Mouse (Mus musculus) layer of hippocampus, postnatal 36 days (tissue): ENCODE data around the gene AC124502.3. TPM values are rescaled to one million over a fixed set of nuclear protein-coding genes. Genes with fewer than 3 reads are reported as not detected.
"Not testable (repeated sequence)": the region's sequence is repeated elsewhere in the genome, so short reads cannot be mapped to it uniquely, and the experiment has no call there.

Experiments
- DNase-seq, 2 experiments: peaks; one replicate each; pipeline ENCODE4 v3.0.0; 2022
- total RNA-seq, 2 experiments: library from RNA; stranded (reverse); gene quantifications; 2 replicates each; pipeline ENCODE4 v1.2.3; 2021

The AC124502.3 gene
- 1 to 10 TPM; 4.5 to 5.0 TPM for total RNA-seq

DNA sequence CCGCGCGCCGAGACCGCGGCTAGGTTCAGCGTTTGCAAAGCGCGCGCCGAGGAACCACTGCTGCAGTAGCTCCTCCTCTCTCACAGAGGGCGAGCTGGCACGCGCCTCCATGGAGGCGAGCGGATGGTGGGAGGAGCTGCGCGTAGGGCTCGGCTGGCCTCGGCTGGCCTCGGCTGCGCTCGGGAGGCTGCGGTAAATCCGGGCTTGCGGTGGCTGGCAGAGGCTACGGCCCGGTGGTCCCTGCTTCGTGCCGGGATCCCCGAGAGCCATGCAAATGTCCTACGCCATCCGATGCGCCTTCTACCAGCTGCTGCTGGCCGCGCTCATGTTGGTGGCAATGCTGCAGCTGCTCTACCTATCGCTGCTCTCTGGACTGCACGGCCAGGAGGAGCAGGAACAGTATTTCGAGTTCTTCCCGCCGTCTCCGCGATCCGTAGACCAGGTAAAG lies at the start of gene AC124502.3, which contains the start of gene B4gat1:
Gene AC124502.3 (plus strand): TSS at position 183 of the 448 bp plus-strand sequence.
Gene B4gat1 (plus strand): TSS at position 118 of the 448 bp plus-strand sequence.
- DNase-seq = peak; percentile 90

DNA sequence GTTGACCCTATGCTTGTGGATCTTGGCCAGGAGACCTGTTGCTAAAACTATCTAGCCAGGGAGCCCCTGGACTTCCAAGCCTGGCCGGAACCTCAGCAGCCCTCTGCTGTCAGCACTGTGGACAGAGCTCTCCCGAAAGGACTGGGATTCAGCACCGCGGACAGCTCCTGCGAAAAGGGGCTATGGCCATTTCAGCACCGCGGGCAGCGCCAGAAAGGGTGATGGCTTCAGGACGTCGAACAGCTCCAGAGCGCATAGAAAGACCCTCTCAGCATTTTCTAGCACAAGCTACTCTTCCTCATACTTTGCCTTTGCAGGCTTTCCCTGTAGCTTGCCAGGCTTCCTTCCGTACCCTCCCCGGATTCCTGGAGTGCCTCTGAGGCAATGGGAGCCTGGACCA lies 49.7 kb upstream of the AC124502.3 start:
- peak; percentile 65 to 68 for DNase-seq

DNA sequence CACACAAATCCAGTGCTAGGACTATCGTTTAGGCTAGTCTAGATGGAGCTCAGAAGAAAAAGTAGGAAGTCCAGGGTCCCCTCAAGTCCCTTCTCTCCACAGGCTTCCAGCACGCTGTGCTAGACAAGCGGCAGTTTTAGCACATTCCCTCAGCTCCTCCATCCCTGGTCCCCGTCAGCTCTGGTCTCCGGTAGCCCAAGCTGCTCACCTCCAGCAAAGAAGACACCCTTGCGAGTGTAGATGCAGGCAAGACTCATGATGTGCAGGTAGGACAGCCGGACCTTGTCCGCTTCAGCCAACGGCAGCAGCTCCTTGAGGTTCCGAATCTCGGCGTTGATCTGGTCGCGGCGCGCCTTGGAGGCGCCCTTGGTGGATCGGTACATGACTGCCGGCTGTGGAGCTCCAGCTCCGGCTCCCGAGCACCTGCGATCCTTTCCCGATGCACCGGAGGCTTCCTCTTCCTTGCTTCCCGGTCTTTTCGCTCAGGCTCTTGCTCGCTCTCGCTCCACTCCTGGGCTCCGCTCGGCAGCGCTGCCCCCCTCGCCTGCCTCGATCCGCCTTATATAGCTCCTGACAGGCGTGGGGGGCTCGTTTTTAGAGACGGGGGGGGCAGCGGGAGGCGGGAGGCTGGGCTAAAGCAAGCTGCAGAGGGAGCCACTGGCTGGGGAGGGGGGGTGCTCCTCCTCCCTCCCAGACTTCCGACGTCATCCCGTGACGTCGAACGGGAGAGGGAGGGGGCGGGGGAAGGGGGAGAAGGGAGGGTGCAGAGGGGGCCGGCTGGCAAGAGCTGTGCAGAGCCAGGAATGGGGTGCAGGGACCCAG lies 49.0 kb upstream of the AC124502.3 start:
- DNase-seq = peak; percentile 76 to 79

DNA sequence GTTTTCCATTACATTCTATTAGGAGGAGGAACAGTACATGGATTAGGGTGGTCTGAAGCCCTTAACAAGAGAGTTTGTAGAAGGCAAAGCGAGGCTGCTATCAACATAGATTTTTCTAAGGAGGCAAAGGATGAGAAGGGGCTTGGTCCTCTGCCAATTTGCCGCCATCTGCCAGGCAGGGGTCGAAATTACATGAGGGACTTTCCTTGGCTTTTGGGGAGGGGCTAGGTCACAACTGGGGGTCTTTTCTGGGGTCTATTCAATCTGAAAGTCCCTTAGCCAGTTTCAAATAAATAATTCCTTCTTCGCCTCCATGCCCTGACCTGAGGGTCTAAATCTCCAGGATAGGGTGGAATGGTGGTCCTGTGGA lies 48.5 kb upstream of the AC124502.3 start, which contains the start of gene Npas4:
Gene Npas4 (minus strand): TSS at position 61 of the 370 bp plus-strand sequence.
- DNase-seq = no peak

DNA sequence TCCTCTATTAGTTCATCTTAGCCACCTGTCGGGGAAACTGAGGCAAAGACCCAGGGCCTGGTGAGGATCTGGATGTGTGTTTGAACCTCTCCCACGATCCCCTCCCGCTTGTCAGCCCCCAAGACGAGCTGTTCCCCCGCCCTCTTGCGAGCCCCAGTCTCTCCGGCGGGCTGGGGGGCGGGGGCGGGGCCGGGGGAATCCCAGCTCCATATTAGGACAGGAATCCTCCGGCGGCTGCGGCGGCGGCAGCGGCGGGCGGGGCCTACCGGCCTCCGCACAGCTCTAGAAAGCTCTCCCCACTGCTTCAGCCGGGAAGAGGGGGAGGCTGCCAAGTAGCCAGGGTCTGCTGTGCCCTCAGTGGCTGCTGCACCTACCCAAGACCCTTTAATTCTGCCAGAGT lies 48.0 kb upstream of the AC124502.3 start:
- peak; percentile 46 to 49 for DNase-seq

DNA sequence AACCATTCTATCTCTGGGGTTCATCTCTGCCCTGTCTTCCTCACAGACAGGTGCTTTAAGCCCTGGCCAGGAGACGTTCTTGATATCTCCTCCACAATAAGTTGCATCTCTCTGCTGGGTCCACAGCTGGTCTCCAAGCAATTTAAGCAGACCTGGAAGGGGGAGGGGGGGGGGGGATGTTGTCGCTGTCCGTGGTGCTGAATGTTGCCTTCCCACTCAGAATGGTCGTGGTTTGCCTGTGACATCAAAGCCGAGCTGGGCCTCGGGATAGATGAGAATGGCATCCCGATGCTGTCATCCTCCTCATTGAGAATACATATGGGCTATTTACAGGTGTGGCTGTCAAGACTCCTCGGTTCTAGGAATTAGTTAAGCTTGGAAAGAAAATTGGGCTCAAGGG lies 46.3 kb upstream of the AC124502.3 start:
- no peak for DNase-seq

DNA sequence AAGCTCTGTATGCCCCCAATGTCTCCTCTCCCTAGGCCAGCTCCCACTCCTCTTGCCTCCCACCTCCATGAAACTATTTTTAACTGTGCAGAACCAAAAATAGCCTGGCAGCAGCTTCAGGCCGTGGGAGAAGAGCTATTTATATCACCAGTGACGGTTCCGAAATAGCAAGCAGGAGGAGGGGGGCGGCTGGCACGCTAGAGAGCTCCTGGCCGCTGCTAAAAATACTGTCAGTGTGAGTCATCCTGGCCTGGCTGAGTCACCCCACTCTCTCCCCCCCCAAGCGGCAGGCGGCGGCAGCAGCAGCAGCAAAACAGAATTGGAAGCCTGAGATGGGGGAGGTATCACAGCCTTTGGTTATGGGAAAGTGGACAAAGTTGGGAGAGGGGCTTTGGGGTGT lies 45.8 kb upstream of the AC124502.3 start:
- peak; percentile 67 to 72 for DNase-seq

DNA sequence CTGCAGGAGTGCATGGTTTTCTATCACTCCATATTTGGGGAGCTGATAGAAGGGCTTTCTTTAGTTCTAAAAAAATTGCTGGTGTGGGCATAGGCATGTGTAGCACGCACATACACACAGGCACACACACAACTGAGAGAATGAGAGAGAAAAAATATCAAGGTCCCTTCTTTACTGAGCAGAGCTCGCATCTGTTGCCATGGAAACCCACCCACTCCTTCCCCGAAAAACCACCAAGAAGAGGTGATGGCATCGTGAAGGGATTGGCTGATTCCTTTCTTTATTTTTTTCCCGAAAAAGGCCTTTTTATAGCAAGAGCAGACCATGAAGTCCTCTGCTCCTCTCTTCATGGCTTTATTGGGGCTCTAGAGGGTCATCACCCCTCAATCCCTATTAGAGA lies 44.6 kb upstream of the AC124502.3 start:
- peak; percentile 57 to 69 for DNase-seq

DNA sequence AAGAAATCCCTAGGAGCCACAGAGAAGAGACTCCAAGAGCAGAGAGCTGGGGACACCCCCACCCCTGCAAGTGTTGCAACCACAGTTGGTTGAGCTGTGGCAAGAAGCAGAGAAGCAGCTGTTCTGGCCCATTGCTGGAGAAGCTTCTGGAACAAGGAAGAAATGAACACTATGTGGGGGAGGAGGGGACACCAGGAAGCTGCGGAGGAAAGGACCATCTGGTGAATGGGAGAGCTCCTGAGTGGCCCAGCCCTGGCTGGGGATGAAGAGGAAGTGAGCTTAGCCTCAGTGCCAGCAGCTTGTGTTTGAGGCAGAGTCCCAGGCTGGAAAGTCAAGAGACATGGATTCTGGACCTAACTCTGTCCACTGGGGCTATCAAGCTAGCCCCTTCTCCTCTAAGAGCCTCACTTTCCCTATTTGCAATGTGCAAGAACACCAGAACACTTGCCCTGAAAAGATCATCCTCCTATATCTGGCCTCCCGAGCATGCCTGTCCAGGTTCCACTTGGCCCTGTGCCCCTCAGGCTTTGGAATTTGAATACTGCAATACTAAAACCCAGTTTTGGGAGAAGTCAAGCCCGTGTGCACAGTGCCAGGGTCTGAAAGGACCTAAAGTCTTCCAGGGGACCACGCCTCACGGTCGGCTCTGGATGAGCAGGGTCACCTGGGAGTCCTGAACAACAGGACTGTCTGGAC lies 39.1 kb upstream of the AC124502.3 start:
- peak in 1 of 2 experiments; percentile 34 for DNase-seq

DNA sequence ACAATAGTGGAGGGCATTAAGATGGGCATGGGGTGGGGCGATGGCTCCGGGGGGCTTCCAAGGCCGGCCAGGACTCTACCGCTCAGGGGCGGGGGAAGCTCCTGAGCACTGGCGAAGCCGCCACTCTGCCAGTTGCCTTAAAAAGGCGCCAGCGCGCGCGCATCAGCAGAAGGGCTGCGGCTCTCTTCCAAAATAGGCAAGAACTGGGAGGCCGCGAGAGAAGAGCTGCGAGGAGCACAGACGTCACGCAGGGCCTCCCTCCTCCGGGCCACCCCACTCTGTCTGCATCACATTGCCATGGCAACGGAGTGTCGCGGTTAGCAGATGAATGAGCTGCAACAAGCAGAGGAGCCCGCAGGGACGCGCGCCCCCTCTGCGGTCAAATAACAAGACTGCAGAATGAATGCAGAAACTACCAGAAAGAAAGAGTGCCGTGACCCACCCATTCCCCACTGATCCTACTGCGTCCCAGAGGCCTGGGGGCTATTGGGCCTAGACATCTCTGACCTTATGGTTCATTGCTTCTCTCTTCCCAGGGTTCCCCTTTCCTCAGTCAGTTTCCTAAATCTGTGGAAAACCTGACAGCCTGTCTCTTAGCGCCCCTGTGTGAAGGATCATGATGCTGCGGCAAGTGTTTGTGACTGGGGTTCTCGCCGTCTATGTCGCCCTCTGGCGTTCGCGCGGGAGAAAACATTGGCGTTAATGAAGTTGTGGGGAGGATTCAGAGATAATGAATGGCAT lies 36.9 kb upstream of the AC124502.3 start:
- peak; percentile 93 to 95 for DNase-seq

DNA sequence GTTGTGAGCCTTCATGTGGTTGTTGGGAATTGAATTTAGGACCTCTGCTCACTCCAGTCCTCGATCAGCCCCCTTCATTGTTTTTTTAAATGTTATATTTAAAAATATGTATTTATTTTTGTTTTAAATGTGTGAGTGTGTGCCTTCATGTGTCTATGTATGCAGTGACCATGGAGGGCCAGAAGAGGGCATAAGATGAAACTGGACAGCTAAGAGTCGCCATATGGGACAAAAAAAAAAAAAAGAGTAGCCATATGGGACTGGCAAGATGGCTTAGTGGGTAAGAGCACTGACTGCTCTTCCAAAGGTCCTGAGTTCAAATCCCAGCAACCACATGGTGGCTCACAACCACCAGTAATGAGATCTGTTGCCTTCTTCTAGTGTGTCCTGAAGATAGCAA lies 35.0 kb upstream of the AC124502.3 start:
- DNase-seq = not testable (repeated sequence)

DNA sequence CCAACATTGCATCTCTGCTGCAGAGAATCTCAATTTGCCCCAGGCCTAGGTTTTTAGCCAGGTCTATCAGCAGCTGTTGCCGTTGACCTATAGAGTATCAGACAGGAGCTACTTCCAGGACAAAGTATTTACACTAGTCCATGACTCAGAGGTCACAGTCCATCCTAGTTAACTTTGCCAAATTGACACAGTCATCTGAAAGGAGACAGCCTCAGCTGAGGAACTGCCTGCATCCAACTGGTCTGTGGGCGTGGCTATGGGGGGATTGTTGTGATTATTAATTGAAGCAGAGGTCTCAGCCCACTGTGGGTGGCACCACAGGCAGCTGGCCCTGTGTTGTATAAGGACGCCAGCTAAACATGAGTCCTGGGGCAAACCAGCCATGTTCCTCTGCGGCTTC lies 33.8 kb upstream of the AC124502.3 start:
- no peak for DNase-seq

DNA sequence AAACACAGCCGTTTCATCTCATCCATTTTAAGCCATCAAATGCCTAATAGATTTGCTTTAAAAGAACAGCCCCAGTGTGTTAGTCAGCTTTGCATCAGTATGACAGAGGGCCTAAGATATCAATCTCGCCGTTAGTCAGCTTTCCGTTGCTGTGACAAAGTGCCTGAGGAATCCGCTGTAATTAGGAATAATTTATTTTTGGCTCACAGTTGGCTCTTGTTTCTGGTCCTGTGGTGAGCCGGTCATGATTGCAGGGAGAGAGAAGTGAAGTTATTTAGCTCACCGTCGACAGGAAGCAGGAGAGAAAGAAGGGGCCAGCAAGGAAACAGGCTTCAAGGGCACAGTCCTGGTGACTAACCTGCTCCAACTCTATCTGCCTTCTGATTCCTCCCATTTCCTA lies 25.6 kb upstream of the AC124502.3 start:
- DNase-seq = no peak

DNA sequence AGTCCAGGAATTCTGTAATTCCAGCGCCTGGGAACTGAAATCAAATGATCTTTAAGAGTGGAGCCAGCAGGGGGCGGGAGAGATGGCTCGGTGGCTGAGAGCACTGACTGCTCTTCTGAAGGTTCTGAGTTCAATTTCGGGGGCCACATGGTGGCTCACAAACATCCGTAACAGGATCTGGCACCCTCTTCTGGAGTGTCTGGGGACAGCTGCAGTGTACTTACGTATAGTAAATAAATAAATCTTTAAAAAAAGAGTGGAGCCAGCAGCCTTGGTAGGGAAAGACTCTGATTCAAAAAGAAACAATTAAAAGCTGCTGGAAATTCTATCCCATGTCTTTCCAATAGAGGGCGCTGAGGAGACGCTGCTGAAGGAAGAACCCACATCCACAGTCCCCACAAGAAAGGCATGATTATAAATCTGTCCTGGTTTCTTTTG lies 23.7 kb upstream of the AC124502.3 start:
- DNase-seq = no peak

DNA sequence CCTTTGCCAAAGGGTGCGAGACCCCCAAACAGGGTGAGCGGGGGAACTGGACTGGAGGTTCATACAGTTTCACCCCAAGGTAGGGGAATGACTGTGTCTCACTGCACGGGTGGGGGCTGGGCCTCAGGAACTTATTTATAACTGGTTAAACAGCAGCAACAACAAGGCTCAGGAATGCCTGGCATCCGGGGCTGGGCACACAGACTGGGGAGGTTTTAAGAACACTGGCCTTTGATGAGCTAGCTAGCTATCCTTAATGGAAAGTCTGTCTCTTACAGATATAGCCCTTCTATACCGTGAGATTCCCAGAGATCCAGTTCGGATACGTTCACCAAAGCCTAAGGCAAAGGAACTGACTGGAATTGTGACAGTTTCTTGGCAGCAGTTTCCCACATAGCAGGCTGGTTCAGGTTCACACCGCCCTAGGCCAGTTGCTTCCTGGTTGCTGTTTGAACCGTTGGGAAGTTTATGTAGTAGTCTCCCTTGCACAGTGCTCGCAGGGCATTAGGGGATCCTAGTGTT lies 22.4 kb upstream of the AC124502.3 start:
- no peak for DNase-seq

DNA sequence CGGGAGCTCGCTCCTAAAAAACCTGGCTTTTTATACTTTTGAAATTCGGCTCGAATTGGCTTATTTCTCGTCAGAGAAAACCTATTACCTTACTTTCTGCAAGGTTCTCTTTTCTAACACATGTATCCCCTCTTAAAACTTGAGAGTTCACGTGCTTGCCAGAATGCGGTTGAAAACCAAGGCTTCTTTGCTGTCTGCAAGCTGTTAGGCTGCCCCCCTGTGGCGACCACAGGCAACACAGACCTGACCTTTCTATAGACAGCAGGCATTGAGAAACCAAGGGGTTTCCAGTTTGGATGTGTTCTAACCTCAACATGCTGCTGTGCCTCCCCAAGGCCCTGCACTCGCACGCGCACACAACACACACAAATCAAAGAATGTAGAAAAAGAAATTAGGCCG lies 21.9 kb upstream of the AC124502.3 start:
- DNase-seq = no peak

DNA sequence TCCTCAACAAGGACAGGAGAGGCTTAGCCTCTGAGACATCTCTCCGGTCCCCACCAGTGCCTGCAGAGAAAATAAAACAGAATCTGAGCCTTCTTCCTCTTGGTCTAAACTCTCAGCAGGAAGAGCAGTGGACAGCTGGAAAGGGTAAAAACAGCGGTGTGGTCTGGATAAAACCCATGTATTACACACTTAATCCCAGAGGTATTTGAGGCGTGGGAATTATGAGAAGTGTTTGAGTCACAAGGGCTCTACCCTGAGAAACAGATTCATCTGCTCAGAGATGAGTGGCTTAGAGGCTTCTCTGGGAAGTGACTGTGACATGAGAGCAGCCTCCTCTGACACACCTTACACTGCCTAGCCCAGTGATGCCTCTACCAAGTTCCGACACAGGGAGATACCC lies 21.1 kb upstream of the AC124502.3 start:
- DNase-seq = no peak

DNA sequence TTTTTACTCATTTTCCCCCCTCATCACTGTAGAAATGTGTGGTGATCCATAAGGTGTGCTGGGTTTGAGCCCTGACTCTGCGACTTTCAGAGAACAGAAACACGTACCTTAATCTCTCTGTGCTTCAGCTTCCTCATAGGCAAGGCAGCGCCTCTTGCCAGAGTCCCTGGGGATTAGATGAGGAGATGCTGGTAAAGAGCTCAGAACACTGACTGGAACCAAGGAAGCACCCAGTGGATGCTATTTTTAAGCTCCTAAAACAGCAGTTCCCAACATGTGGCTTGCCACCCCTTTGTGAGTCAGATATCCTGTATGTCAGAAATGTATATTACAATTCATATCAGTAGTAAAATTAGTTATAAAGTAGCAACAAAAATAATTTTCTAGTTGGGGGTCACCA lies 20.5 kb upstream of the AC124502.3 start:
- DNase-seq = no peak

DNA sequence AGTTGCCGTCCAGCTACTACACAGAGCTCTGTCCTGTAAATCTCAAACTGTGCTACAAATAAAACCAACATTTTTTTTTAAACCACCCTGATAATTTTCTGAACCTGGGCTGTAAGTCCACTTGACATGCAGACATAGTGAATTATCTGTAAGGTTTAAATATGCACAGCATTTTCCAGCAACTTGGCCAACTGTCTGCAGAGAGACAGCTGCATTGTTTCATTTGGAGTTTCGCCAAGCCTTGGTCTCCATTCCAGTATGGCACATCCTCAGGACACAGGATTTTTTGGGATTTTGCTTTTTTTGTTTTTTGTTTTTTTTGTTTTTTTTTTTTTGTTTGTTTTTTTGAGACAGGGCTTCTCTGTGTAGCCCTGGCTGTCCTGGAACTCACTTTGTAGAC lies 17.3 kb upstream of the AC124502.3 start:
- no peak for DNase-seq

DNA sequence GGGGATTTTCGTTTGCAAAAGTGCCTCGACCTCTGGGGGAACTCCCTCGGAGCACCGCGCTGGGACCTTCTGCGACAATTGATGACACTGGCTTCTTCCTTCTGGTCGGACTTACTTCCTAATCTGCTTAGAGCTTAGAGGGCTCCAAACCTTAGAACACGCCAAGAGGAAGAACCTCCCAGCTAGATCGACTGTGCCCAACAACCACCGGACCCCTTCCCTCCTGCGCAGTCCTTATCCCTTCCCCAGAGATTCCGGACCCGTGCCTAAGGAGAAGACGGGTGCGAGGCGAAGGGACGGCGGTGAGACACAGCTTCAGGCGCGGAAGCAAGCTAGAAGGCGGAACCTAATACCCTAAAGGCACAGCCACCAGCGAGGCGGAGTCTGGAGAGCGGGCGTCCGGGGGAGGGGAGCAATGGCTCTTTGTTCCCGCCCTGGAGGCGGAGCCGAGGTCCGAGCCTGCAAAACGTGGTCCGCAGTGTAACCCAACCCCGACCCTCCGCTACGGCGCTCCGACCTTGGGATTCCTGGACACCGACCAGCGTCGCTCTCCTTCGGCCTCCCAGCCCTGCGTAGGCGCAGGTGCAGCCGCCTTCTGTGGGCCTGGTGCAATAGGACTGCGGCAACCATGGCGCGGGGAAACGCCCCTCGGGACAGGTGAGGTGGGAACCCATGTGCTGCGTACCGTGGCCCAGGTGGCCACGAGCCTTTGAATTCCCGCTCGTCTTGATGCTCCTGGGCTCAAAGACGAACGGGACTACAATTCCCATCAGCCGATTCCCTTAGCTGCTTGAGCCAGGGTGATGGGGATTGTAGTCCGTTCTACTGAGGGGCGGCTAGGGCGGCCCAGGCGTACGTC lies 14.8 kb upstream of the AC124502.3 start, which contains the start of gene Slc29a2:
Gene Slc29a2 (plus strand): TSS at position 240 of the 859 bp plus-strand sequence.
- peak; percentile 89 for DNase-seq

DNA sequence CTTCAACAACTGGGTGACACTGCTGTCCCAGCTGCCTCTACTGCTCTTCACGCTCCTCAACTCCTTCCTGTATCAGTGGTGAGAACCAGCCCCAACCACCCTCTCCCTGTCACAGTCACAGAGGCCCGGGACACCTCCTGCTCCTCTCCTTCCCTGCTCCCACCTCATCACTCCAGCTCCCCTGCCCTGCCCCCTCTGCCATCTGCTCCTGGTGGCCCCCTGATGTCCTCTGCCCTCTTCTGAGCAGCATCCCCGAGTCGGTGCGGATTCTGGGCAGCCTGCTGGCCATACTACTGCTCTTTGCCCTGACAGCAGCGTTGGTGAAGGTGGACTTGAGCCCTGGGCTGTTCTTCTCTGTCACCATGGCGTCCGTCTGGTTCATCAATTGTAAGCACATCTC lies 12.6 kb upstream of the AC124502.3 start:
- no peak for DNase-seq
